ENCODE assay signal across 24 mouse cellular contexts in the genomic region with DNA sequence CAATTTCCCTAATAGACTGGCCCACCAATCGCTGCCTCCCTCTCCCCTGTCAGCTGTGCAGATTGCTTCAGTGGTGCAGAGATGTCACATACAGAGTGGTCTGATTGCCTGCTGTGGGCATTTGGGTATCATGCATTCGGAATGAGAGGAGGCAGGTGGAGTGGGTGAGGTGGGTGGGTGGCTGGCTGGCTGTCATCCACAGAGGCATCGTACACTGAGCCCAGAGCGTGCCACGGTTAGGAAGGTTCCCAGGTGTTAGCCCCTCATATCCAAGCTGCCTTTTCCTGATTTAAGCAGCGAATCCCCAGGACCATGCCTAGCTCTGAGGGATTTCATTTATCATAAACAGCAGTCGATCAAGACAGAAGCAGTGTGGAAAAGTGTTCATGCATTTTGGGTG. TPM values are rescaled to one million over a fixed set of nuclear protein-coding genes. Genes with fewer than 3 reads are reported as not detected.
"Had no signal": no experiment of that assay in that cellular context is flagged by ENCODE, and none has a peak within 500 bp of the region (broad histone marks: within the 10 kb centered on the region; RNA-seq: fewer than 3 reads in every experiment).

No protein-coding gene starts in this region.

- DNase-seq: liver, postnatal 0 days; lung, adult 2 months; lung, postnatal 14 days; lung, postnatal 36 days; right cerebral cortex, postnatal 14 days; thymus, adult 2 months; thymus, postnatal 25 days; thymus, postnatal 4 days had no signal

- H3K4me1 ChIP-seq: lung, embryonic 15.5 days; megakaryocyte, embryonic 14.5 days; neural tube, embryonic 12.5 days; stomach, embryonic 15.5 days had no signal

- H3K36me3 ChIP-seq: lung, embryonic 15.5 days; midbrain, embryonic 12.5 days; midbrain, embryonic 15.5 days; neural tube, embryonic 12.5 days; stomach, embryonic 15.5 days had no signal

- H3K9me3 ChIP-seq: lung, embryonic 15.5 days; megakaryocyte, embryonic 14.5 days; midbrain, embryonic 12.5 days; midbrain, embryonic 15.5 days; neural tube, embryonic 12.5 days; stomach, embryonic 15.5 days had no signal

- H3K27ac ChIP-seq: lung, embryonic 15.5 days; macrophage; midbrain, embryonic 12.5 days; midbrain, embryonic 15.5 days; neural tube, embryonic 12.5 days; stomach, embryonic 15.5 days; stomach, postnatal 0 days had no signal

- H3K4me3 ChIP-seq: lung, embryonic 15.5 days; megakaryocyte, embryonic 14.5 days; midbrain, embryonic 12.5 days; midbrain, embryonic 15.5 days; neural tube, embryonic 12.5 days; stomach, embryonic 15.5 days had no signal

- H3K27me3 ChIP-seq: lung, embryonic 15.5 days; midbrain, embryonic 12.5 days; midbrain, embryonic 15.5 days; stomach, embryonic 15.5 days had no signal

RNA-seq across cellular contexts. Expression of a gene that starts 36.7 kb away (rescaled TPM):
- total RNA-seq: megakaryocyte progenitor cell, adult 5-6 weeks; midbrain, postnatal 0 days; monocyte, adult 5-6 weeks; neutrophil, adult 5-6 weeks had no signal
- polyA plus RNA-seq: liver, postnatal 0 days; lung, adult 2 months; lung, embryonic 15.5 days; lung, postnatal 0 days; macrophage; midbrain, embryonic 12.5 days; neural tube, embryonic 12.5 days; neural tube, embryonic 14.5 days; spleen, adult 2 months; stomach, embryonic 15.5 days; stomach, postnatal 0 days; urinary bladder, adult 2 months had no signal
